Mouse (Mus musculus) myocyte (in vitro differentiated cells): Measurements from ENCODE around the gene Filip1. TPM values are rescaled to one million over a fixed set of nuclear protein-coding genes. Genes with fewer than 3 reads are reported as not detected.

Source experiments
- H3K27me3 ChIP-seq: one replicate; pipeline ENCODE4 v1.6.1; 2011; ENCODE audit not compliant: control insufficient read depth, insufficient read depth, insufficient read length
- H3K36me3 ChIP-seq: one replicate; pipeline ENCODE4 v1.6.1; 2011; ENCODE audit not compliant: control insufficient read depth, insufficient read depth
- H3K4me2 ChIP-seq: one replicate; pipeline ENCODE4 v1.6.1; 2011; ENCODE audit warnings: low read depth, control low read depth
- H3K4me3 ChIP-seq: one replicate; pipeline ENCODE4 v1.5.1; 2011; ENCODE audit warnings: mild to moderate bottlenecking, control low read depth, moderate library complexity
- H3K79me2 ChIP-seq: one replicate; pipeline ENCODE4 v1.6.1; 2011; ENCODE audit not compliant: control insufficient read depth, insufficient read depth
- H3ac ChIP-seq: one replicate; pipeline ENCODE4 v1.6.1; 2011; ENCODE audit not compliant: control insufficient read depth, insufficient read length
- CEBPB ChIP-seq: IDR thresholded peaks from 2 replicates; pipeline ENCODE4 v1.6.1; 2011; ENCODE audit warnings: mild to moderate bottlenecking, moderate library complexity; ENCODE audit not compliant: poor library complexity, insufficient read depth, severe bottlenecking
- E2F4 ChIP-seq: IDR thresholded peaks from one replicate; pipeline ENCODE4 v1.6.1; 2011; ENCODE audit warnings: mild to moderate bottlenecking, control low read depth, moderate library complexity; ENCODE audit not compliant: insufficient read depth
- MAX ChIP-seq: IDR thresholded peaks from one replicate; pipeline ENCODE4 v1.6.1; 2011; ENCODE audit warnings: low read depth, mild to moderate bottlenecking, control low read depth
- MYOD1 ChIP-seq, 3 experiments: IDR thresholded peaks; one replicate each; pipeline ENCODE4 v1.6.1; 2011; ENCODE audit warnings: control low read depth in 2 of 3, low read depth in 2 of 3, mild to moderate bottlenecking in 2 of 3, moderate library complexity in 1 of 3; ENCODE audit not compliant: insufficient read length in 2 of 3, control insufficient read depth in 1 of 3
- MYOG ChIP-seq, 3 experiments: IDR thresholded peaks; one replicate each; pipeline ENCODE4 v1.6.1; 2011; ENCODE audit warnings: control low read depth in 2 of 3, low read depth in 2 of 3, mild to moderate bottlenecking in 2 of 3; ENCODE audit not compliant: insufficient read length in 2 of 3, control insufficient read depth in 1 of 3, insufficient read depth in 1 of 3
- POLR2A ChIP-seq: IDR thresholded peaks from one replicate; pipeline ENCODE4 v1.6.1; 2011; ENCODE audit warnings: low read depth, mild to moderate bottlenecking, control low read depth, moderate library complexity; ENCODE audit not compliant: insufficient read length
- POLR2AphosphoS2 ChIP-seq: IDR thresholded peaks from one replicate; pipeline ENCODE4 v1.6.1; 2011; ENCODE audit warnings: low read depth, control low read depth; ENCODE audit not compliant: insufficient read length
- REST ChIP-seq: IDR thresholded peaks from one replicate; pipeline ENCODE4 v1.6.1; 2011; ENCODE audit warnings: mild to moderate bottlenecking, control low read depth, moderate library complexity; ENCODE audit not compliant: insufficient read depth, insufficient read length
- SRF ChIP-seq: IDR thresholded peaks from one replicate; pipeline ENCODE4 v1.6.1; 2011; ENCODE audit warnings: low read depth; ENCODE audit not compliant: control insufficient read depth, insufficient read length
- TCF12 ChIP-seq: IDR thresholded peaks from one replicate; pipeline ENCODE4 v1.6.1; 2011; ENCODE audit warnings: mild to moderate bottlenecking, control low read depth; ENCODE audit not compliant: poor library complexity, insufficient read depth, severe bottlenecking
- TCF3 ChIP-seq: IDR thresholded peaks from one replicate; pipeline ENCODE4 v1.6.1; 2011; ENCODE audit warnings: low read depth, control low read depth; ENCODE audit not compliant: insufficient read length
- USF1 ChIP-seq: IDR thresholded peaks from one replicate; pipeline ENCODE4 v1.6.1; 2011; ENCODE audit warnings: low read depth, mild to moderate bottlenecking, control low read depth, moderate library complexity
- polyA plus RNA-seq: library from polyadenylated mRNA; unstranded; fragments of >200 nt; fragmentation: generic; extraction: Trizol; gene quantifications from one replicate; pipeline ENCODE4 v1.2.1, GENCODE M21; 2012; ENCODE audit warnings: missing spikeins

Gene Filip1
- polyA plus RNA-seq, 1 experiment: 7.0 TPM

DNA sequence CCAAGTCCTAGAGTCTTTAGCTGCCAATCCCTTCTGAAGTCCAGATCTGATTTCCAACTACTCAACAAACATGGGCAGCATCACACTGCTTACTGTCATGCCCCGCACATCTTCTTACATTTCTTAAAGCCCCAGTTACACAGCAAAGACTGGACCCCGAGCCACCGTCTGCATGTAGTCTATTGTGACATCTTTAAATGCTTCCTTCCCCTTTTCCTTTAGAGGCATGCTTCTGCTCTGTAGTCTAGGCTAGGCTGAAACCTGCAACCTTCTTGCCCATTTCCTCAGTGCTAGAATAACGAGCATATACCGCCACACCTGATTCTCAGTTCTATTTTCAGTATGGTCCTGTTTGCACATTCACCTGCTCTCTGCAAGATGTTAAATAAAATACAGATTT, 196.2 kb downstream of the Filip1 start:
- H3K27me3 ChIP-seq: peaks cover 27% of the 10 kb centered on the region
- H3K4me3 ChIP-seq: no peak overlapping the region
- no peak for TF ChIP-seq MYOG (IDR thresholded peaks at IDR 0.05; ENCODE audit: control insufficient read depth in 1 of 3, insufficient read depth in 1 of 3, insufficient read length in 2 of 3, low read depth in 2 of 3)
- no peaks in the 10 kb centered on the region for H3K36me3 ChIP-seq
- H3ac ChIP-seq: no peak overlapping the region
- H3K4me2 ChIP-seq: no peak overlapping the region
- no peaks in the 10 kb centered on the region for H3K79me2 ChIP-seq

DNA sequence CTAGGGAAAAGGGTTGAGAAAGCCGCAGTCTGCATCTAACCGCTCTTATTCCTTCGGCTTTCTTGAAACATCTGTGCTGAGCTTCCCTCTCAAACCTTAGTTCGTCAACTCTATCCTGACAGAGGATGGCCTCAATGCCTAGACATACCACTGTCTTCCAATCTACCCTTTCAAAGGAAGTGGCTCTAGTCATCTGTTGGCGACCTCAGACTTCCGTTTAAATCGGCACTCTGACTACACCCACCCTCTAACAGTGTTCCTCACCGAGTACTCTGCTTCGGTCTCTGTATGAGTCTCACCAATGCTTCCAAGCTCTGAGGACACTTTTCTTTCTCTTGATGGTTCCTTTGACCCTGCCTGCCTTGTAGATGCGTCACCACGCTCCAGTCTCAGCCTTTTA, 196.6 kb downstream of the Filip1 start:
- H3K36me3 ChIP-seq: no peaks in the 10 kb centered on the region
- TF ChIP-seq REST (no peak), CEBPB (no peak), USF1 (no peak), MAX (no peak), POLR2A (no peak), MYOD1 (IDR thresholded peaks at IDR 0.05; ENCODE audit: control insufficient read depth in 1 of 3, insufficient read length in 2 of 3, low read depth in 2 of 3) (no peak), E2F4 (no peak), SRF (no peak), POLR2AphosphoS2 (no peak), MYOG (IDR thresholded peaks at IDR 0.05; ENCODE audit: control insufficient read depth in 1 of 3, insufficient read depth in 1 of 3, insufficient read length in 2 of 3, low read depth in 2 of 3) (no peak), TCF12 (no peak), TCF3 (no peak)
- no peak overlapping the region for H3K4me2 ChIP-seq
- no peaks in the 10 kb centered on the region for H3K79me2 ChIP-seq
- peaks cover 27% of the 10 kb centered on the region for H3K27me3 ChIP-seq
- H3K4me3 ChIP-seq: no peak overlapping the region
- H3ac ChIP-seq: no peak overlapping the region

DNA sequence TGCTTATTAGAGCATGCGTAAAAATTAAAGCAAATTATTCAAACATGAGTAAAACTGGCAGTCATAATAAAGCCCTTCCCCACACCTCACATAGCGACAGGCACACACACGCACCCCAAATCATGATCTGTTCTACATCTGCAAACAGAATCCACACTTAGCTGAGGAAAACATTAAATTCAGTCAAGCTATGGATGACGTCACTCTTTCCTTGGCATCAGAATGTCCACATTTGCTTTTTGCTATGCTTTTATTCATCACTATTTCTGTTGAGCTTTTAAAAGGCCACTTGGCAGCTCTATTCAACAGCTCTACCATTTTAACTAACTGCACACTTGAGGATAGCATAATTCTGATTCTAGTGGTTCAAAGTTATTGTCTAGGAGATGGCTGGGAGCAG, 198.1 kb downstream of the Filip1 start:
- Histone ChIP-seq H3K36me3 (no peaks in the 10 kb centered on the region), H3K4me3 (no peak overlapping the region), H3K27me3 (peaks cover 24% of the 10 kb centered on the region), H3ac (no peak overlapping the region), H3K79me2 (no peaks in the 10 kb centered on the region), H3K4me2 (no peak overlapping the region)
- TF ChIP-seq MYOD1 (IDR thresholded peaks at IDR 0.05; ENCODE audit: control insufficient read depth in 1 of 3, insufficient read length in 2 of 3, low read depth in 2 of 3) (no peak), CEBPB (no peak), POLR2AphosphoS2 (no peak), MYOG (IDR thresholded peaks at IDR 0.05; ENCODE audit: control insufficient read depth in 1 of 3, insufficient read depth in 1 of 3, insufficient read length in 2 of 3, low read depth in 2 of 3) (no peak), E2F4 (no peak), TCF3 (no peak), REST (no peak), MAX (no peak), POLR2A (no peak), TCF12 (no peak), SRF (no peak), USF1 (no peak)

DNA sequence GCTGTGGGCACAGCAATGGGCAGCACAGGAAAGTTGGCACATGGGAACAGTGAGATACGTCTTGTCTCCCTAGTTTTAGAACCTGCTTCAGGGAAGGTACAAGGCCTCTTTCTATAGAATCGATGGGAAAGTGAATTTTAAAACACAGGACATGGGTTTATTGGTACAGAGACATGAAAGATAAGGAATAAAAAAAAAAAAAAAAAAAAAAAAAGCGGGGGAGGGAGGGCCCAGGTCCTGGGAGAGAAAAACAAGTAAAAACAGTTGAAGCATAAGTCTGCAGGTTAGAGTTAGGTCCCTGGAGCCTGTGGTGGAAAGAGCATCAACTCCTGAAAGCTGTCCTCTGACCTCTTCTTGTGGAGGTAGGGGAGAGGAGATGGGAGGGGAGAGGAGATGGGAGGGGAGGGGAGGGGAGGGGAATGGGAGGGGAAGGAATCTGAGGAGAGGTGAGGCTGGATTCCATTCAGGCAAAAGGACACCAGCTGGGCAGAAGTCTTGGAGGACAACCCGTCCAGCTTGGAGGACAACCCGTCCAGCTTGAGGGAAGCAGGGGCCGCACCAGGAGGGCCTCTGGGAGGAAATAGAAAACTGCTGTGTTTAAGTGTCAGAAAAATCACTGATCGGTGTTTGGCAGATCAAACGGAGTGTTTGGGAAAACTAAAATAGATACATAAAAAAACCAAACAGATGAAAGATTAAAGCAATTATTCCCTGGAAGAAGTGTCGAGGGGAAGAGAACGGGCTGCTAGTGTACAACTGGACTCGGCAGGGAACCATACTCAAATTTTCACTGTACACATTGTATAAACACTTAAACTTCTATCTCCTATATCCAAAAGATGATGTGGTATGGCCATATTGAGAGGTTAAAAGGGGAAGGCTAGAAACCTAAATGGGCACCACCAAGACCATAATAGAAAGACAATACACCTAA, 201.4 kb downstream of the Filip1 start:
- no peaks in the 10 kb centered on the region for H3K36me3 ChIP-seq
- TF ChIP-seq TCF12 (no peak), CEBPB (no peak), MYOD1 (IDR thresholded peaks at IDR 0.05; ENCODE audit: control insufficient read depth in 1 of 3, insufficient read length in 2 of 3, low read depth in 2 of 3) (no peak), USF1 (no peak)
- no peak overlapping the region for H3K4me3 ChIP-seq
- no peaks in the 10 kb centered on the region for H3K79me2 ChIP-seq
- H3K4me2 ChIP-seq: no peak overlapping the region
- H3ac ChIP-seq: no peak overlapping the region
- peaks cover 22% of the 10 kb centered on the region for H3K27me3 ChIP-seq

DNA sequence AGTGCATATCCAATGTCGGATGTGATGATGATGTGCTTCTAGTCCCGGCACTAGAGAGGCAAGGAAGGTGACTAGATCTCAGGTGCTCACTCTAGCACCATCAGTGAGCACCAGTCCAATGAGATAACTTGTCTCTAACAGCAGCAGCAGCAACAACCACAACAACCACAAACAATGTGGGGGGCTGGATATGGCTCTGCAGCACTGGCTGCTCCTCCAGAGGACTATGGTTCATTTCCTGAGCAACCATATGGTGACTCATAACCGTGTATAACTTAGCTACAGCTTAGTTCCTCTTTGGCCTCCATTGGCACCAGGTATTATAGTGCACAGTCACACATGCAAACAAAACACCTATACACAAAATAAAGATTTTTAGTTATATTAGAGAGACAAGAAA, 202.1 kb downstream of the Filip1 start:
- no peaks in the 10 kb centered on the region for H3K36me3 ChIP-seq
- H3K4me3 ChIP-seq: no peak overlapping the region
- no peaks in the 10 kb centered on the region for H3K79me2 ChIP-seq
- peaks cover 23% of the 10 kb centered on the region for H3K27me3 ChIP-seq
- H3ac ChIP-seq: no peak overlapping the region
- no peak for TF ChIP-seq REST
- TF ChIP-seq TCF3: no peak
- no peak for TF ChIP-seq USF1
- TF ChIP-seq CEBPB: no peak
- no peak for TF ChIP-seq TCF12
- TF ChIP-seq MAX: no peak
- no peak for TF ChIP-seq POLR2AphosphoS2
- no peak for TF ChIP-seq SRF
- TF ChIP-seq MYOG (IDR thresholded peaks at IDR 0.05; ENCODE audit: control insufficient read depth in 1 of 3, insufficient read depth in 1 of 3, insufficient read length in 2 of 3, low read depth in 2 of 3): no peak
- TF ChIP-seq MYOD1 (IDR thresholded peaks at IDR 0.05; ENCODE audit: control insufficient read depth in 1 of 3, insufficient read length in 2 of 3, low read depth in 2 of 3): no peak
- no peak overlapping the region for H3K4me2 ChIP-seq
